Mouse (Mus musculus) regulatory T cell (primary cell): ENCODE results near the gene Cdhr2.

Experiments
- in situ Hi-C: fragments of 300-600 bp; cut with MboI, MseI; formaldehyde crosslinking; loops from one replicate; pipeline ENCODE4 v1.15.1; 2025; ENCODE audit warnings: high pct_unique_total_duplicates

The Cdhr2 gene

DNA sequence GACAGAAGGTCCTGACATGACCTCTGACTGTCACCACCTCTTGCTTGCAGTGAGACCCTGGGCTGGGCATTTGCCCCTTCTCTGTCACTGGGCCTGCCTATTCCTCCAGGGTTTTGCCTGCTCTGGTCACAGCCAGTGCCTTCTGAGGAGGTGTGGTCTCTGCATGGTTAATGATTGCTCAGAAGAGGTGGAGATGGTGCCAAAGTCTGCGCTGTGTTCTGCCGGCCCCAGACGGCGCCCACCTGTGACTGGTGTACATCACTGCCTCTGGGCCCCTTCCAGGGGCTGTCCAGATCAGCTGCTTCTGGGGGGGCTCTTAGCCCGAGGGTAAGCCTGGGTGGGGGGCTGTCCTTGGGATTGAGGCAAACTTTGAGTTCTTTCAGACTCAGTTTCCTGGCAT lies at the start of gene Cdhr2:
TSS of gene Cdhr2 (plus strand) at position 219 of the 400 bp plus-strand sequence.
- in situ Hi-C loops, result loop anchor here (5.0 kb wide), 1 partner anchor 506 kb away; the partner anchor contains the start of gene Nsd1

DNA sequence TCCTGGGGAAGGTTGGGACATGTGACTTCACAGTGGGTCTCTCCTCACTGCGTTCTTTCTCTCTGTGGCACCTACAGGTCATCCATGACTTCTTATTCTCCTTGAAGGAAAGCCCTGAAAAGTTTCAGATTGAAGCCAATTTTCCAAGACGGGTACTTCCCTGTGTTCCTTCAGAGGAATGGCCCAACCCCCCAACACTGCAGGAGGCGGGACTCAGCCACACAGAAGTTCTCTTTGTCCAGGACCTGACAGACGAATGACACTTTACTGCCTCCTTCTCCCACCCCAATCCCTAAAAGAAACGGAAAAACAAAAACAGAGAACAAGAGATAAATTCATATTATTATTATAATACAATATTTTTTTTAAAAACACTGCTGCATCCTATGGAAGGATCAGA lies 40.4 kb upstream of the Cdhr2 start:
- in situ Hi-C loops, result no loop called here

DNA sequence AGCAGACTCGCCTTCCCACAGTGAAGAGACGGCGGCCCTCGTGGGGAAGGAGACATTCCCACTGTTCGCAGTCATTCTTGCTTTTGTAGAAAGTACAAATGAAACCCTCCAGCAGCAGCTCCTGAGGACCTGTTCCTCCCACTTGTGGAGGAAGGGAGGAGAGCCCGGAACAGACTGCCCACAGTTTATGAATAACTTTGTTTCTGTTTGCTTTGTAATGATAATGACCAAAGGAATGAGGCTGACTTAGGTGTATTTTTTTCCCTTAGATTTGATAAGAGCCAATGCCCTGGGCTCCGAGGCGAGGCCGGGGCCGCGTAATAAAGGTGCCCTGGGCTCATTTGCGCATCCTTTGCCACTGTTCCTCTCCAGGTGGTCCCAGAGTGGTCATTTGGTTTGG lies 39.9 kb upstream of the Cdhr2 start:
- in situ Hi-C loops, result no loop called here

DNA sequence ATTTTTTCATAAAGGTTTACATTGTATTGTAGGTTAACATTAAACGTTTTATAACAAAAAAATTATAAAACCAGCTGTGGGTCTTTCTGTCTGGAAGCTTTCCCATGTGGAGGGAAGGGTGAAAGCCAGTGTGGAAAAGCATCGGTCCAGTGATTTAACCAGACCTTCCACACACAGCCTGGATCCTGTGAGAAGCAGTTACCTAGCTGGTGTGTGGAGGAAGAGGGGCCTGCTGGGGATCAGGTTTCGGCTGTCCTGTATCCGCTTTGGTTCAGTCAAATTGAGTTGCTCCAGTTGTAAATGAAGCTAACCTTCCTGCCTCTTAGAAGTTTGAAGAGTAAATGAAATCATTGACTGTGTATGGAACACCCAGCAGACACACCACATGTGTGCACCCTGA lies 37.3 kb upstream of the Cdhr2 start:
- in situ Hi-C loops, result no loop called here

DNA sequence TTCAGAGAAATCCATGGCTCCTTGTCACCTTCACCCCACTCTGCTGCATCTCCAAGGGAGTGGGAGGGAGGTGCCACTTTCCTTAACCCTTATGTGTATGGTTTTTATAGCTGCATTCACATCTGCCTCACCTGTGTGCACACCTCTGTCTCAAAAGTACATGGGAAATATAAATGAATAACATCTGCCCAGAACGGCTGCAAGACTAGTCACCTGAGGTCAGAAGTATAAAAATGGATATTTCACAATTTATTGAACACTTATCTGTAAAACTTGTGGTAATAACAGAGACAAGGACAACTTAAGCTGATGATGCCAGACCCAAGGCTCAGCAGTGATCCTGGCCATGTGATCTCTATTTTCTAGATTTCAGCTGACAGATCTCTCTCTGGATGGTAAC lies 36.8 kb upstream of the Cdhr2 start:
- in situ Hi-C loops, result no loop called here

DNA sequence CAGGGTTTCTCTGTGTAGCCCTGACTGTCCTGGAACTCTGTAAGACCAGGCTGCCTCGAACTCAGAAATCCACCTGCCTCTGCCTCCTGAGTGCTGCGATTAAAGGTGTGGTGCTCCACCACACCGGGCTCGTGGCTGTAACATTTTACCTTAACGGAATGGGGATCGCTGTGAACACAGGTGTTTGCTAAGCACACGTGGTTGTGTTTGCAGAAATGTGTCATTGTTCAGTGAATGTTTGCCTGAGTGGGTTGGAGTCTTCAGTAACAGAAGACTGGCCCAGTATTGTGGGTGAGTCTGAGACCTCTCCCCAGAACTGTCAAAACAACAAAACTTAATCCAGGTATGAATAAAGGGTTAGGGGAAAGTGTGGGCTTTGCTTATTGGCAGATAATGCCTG lies 36.2 kb upstream of the Cdhr2 start:
- in situ Hi-C loops, result no loop called here

DNA sequence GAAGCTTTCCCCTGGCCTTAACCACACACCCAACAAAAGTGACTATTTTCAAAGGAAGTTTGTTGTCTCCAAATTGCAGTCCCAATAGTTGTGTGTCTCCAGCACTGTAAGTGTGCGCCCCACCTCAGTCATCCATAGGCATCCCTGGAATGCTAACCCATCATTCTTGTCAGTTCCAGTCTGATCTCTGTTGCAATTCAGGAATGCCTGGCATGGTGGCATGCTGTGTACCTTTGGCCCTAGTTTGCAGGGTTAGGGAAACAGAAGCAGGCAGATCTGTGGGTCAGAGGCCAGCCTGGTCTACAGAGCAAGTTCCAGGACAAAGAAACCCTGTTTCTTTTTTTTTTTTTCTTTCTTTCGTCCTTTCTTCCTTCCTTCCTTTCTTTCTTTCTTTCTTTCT lies 30.8 kb upstream of the Cdhr2 start:
- in situ Hi-C loops, result no loop called here

DNA sequence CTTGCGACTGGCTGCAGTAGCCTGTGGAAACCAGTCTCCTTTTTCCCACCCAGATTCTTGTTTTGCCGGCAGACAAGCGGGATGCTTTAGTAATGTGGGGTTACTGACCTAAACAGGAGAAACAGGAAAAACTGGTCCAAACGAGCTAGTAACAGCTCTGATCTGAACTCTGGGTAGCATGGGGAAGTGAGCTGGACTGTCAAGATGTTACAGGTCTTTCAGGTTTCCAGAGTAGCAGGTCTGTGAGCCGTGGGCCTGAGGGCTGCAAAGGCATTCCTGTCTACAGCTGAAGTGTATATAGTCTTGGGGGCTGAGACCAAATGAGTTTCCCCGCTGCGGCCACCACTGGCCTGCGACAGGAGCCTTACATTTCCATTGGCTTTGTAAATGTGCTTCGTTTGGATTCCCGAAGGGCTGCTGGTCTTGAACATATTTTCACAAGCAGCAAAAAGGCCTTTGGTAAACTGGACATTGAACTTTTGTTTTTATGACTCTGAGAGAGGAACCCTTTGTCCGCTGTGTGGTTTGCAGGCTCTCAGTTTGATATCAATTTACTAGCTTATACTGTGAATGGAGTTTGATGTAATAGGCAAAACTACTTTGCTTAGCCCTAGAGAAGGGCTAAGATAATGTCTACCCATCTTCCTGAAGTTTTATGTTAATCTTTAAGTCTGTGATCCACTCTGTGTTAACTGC lies 25.2 kb upstream of the Cdhr2 start:
- in situ Hi-C loops, result no loop called here

DNA sequence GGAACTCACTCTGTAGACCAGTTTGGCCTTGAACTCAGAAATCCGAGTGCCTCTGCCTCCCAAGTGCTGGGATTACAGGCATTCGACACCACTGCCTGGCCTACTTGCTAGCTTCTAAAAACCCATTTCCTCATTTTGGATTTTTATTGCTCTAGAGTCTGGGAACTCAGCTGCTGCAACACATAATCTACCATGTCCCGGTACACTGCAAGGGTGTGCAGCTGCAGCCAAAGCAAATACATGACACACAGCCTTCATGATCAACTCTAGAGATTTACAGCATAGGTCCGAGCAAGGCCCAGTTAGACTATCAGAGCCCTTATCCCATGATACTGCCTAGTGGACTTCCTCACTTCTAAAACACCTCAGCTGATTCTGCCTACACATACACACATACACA lies 23.0 kb upstream of the Cdhr2 start:
- in situ Hi-C loops, result no loop called here

DNA sequence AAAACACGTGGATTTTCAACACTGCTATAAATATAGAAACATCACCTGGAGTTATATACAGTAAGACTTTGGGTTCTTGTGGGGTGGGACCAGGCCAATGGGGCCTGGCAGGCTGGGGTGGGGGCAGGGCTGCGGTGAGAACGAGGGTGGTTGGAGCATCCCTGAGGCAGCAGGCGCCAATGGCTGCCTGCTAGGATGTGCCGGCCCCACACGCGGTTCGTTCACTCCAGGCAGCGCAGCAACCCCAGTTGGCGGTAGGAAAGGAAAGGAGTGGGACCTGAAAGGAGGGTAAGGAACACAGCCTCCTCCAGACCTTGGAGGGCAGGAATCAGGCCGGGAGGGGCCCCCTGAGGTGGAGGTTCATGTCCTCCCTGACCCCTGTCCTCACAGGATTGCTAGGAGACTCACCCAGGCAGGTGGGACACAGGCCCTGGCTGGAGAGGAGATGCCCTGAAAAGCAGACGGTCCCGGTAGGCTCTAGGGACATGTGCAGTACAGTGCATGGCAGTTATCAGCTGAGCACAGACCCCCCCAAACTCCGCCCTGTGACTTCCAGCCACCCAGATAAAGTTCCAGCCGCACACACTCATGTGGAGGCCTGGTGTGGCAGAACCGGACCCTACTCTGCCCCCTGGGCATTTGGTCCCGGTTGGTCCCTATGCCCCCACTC lies 20.9 kb upstream of the Cdhr2 start:
- in situ Hi-C loops, result no loop called here

DNA sequence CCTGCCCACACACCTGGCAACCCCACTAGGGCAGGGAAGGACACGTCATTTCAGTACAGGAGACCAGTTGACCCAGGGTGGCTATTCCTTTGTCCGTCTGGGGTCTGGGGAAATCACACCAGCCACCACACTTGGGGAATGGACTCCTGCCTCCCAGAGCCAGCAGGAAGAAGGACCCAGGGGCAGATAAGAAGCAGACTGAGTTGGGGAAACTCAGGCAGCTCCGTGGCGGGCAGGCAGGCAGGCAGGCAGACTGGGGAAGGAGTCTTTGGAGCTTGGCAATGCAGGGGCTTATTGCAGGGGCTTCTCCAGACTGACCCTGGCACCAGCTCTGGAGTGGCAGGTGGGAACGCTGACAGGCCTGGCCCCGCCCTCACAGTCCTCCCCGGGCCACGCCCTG lies 20.0 kb upstream of the Cdhr2 start:
- in situ Hi-C loops, result no loop called here

DNA sequence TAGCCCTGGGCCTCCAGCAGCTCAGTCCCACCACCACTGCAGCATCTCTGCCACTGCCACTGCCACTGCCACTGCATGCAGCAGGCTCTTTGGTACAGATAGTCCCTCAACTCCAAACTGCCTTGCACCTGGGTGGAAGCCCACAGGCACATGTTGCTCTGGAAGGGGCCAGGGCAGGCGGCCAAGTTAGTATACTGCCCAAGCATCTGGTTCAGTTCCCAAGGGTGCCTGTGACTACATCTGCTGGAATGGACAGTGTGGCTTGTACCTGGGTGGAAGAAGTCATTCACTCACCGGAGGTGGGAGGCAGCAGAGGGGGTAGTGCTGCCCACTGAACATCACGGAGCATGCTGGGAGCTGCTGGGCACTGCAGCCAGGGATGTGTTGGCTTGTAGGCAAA lies 18.0 kb upstream of the Cdhr2 start:
- in situ Hi-C loops, result no loop called here

DNA sequence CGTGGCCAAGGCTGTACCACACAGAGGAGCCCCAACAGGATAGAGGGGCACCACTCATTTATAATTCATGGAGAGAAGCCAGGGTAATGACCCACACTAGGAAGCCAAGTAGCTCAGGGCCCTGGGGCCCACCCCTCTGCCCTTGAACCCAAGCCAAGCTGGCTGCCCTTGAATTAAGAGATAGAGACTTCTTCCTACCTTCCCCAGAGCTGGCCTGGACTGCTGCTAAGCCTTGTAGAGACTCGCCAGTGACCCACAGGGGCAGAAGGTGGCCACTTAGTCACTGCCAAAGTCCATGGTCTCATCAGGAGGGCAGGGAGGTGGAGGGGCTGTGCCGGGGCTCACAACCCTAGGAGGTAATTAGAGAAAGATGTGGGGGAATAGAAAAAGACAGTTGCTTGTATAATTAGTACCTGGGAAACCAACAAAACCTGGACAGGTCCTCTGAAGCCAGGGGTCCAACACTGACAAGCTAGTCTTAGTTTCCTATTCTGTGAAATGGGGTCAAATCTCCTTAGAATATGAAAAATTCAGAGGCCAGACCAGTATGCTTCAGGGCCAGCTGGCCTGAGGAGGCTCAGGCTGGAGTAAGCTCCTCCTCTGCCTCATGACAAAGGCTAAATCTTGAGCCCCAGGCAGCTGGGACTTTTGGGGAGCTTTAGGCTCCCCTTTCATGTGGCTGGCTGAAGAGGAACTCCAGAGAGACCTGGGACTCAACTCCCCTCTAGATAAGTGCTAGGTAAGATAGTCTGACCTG lies 16.9 kb upstream of the Cdhr2 start:
- in situ Hi-C loops, result no loop called here

DNA sequence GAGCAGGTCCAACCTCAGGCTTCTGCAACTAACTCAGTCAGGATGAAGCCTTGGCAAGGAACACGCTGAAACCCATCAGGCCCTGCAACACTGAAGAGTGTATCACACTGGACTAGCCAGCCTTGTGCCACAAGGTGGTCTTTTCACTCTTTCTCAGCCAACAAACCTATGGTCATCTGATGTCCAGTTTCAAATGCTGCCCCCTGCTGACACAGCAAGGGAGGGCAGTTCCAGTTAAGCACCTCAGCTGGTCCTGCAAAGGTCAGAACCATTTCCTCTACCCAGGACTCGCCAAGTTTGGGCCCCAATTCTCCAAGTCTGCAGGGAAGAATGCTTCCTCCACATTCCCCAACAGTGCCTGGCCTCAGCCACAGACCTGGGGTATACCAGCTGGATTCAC lies 16.1 kb upstream of the Cdhr2 start:
- in situ Hi-C loops, result no loop called here

DNA sequence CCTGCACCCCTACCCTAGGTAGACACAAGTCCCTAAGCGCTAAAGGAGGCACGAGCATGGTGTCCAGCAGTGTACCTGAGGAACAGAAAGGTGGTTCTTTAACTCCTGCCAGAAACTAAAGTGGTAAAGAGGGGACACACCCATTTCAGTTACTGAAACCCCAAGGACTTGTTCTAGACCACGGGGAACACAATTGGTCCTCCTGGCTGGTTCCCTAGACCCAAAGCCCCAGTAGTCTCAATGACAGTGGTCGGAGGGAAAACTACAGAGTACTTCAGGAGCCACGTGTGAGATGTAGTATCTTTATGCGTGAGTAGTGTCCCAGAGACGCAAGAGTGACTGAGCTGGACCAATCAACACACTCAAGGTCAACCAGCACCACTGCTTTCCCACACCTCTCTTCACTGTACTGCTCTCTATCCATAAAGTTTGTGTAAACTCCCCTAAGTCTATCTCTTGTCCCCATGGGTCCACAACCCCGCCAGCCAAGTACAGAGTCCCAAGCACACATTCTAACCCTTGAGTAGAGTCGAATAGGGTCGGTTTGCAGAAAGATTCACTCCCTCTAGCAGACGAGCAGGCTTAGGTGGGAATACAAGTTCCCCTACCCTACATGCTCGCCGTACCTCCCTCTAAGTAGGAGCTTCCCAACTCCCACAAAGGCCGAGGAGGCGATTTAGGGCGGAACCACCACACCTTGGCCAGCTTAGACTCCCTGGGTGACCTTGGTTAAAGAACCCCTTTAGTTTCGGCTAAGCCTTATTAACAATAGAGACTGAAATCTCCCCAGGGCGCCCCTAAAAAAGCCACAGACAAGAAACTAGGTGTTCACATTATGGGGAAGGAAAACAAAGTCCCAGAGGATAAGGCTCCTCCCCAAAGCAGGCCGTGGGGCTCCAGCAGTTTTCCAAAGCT lies 14.9 kb upstream of the Cdhr2 start:
- in situ Hi-C loops, result no loop called here

DNA sequence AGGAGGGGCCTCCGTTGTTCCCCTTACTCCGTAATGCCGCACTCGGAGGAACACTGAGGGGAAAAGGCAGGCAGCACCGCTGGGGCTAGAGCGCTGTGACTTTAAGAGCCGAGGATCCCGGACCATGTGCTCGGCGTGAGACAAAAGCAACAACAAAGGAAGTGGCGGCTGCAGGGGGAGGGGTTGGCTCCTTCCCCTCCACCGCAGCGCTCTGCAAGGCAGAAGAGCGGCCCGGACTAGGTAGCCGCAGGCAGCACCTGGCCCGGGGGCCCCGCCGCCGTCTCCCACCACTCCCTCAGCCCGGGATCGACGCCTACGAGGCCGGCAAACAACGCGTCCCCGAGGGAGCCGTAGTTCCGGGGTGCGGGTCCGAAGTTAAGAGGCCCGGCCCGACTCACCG lies 14.2 kb upstream of the Cdhr2 start:
- in situ Hi-C loops, result no loop called here

DNA sequence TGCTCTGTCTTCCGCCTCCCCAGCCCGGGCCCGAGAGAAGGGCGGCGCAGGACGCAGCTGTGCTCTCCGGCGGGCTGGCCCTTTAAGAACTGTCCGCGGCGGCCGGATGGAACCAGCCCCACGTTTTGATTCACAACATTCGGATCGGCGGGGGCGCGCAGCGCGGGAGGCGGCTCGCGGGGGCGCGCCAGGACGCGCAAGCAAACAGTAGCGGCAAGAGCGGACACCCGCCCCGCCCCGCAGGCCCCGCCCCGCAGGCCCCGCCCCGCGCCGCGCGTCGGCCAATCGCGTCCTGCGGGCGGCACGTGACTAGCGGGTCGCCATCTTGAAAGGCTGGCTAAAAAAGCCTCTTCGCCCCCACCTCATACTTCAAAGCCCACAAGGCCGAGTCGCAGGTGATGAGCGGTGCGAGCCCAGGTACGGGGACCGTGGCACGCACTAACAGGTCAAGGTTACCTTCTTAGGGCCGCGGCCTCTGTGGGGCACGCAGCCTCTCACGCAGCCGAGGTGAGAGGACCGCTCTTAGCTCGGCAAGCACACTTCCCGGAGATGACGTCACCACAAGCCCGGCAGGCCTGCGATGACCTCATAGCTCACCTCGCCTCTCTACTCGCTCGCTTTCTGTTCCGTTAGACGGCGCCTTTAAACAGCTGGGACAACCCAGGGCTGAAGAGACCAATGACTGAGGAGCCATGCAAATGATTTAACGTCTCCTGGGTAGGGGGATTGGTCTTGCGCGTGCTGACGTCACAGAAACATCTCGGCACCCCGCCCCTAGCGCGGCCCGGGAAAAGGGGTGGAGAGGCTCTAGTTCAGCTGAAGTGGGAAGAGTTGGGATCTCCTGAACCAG lies 13.5 kb upstream of the Cdhr2 start:
- in situ Hi-C loops, result no loop called here

DNA sequence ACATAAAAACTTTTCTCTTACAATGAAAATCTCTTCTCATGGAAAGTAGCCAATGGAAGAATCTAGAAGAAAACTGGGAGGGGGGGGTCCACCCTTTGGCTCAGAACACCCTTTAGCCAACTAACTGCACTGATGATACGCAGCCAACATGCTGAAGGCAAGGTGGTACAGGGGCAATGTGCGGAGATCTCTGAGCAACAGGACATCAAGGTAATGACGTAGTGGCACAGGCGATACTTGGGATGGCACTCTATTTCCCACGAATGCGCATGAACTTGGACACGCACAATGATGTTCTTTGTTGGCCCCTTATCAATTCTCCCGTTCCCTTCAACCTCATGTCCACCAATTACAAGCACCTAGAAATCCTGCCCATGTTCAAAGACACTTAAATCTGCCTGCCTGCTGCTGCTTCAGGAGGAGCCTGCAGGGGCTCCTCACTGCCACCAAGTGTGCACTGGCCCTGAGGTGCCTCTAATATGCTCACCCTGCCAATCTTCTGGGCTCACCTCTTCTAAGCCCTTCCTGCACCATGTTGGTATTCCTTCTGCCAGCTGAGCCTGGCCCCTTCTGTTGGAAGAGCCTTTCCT lies 11.0 kb upstream of the Cdhr2 start:
- in situ Hi-C loops, result loop anchor here (5.0 kb wide), 2 partner anchors 68 to 417 kb away; partner anchors contain the start of genes Faf2 and Zfp346

DNA sequence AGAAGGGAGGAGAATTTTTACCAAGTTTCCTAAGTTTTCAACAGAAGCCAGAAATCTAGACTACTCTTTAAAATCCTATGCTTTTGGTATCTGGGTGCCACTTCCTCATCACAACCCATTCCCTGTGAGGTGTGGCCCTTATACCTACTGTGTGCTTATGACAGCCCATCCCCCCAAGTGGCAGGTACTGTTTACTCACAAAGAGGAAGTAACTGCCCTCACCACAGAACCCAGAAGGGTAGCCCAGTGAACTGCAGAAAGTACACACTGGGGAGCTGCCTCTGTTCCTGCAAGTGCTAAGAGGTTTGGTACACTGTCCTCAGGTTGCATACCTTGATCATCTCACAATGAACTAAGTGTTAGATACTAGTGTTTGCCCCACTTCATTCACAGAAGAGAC lies 9.5 kb upstream of the Cdhr2 start:
- in situ Hi-C loops, result loop anchor here (5.0 kb wide), 2 partner anchors 69 to 416 kb away; partner anchors contain the start of genes Faf2 and Zfp346
